Mouse (Mus musculus) intestine, embryonic 14.5 days (tissue): ENCODE measurements around the gene Psmc5. TPM values are rescaled to one million over a fixed set of nuclear protein-coding genes. Genes with fewer than 3 reads are reported as not detected.
A peak's percentile ranks its signal among the peaks of the same experiment; 100 is the strongest.

Experiments used
- ATAC-seq: fragments of 200-750 bp; cut with Nextera tagmentation; replicated peaks from 2 replicates; pipeline ENCODE4 v1.8.0; 2017; ENCODE audit warnings: low read depth, moderate number of reproducible peaks, moderate TSS enrichment, moderate library complexity; ENCODE audit not compliant: low FRiP score, low TSS enrichment
- DNase-seq: peaks from one replicate; pipeline ENCODE4 v3.0.0-alpha.2; 2018; ENCODE audit warnings: low spot score
- H3K27ac ChIP-seq: fragments of 300-500 bp; sonication (generic); 2 replicates; pipeline ENCODE4 v1.5.1; 2014; ENCODE audit warnings: low read depth, mild to moderate bottlenecking, control low read depth
- H3K27me3 ChIP-seq: fragments of 300-500 bp; sonication (generic); replicated peaks from 2 replicates; pipeline ENCODE4 v1.6.1; 2014; ENCODE audit warnings: low read length, control low read depth; ENCODE audit not compliant: control insufficient read depth, insufficient read depth
- H3K36me3 ChIP-seq: fragments of 300-500 bp; sonication (generic); 2 replicates; pipeline ENCODE4 v1.6.1; 2014; ENCODE audit warnings: low read length, control low read depth; ENCODE audit not compliant: control insufficient read depth, insufficient read depth
- H3K4me1 ChIP-seq: fragments of 300-500 bp; sonication (generic); replicated peaks from 2 replicates; pipeline ENCODE4 v1.6.1; 2014; ENCODE audit warnings: low read length, control low read depth, mixed read lengths; ENCODE audit not compliant: control insufficient read depth, insufficient read depth
- H3K4me2 ChIP-seq: fragments of 300-500 bp; sonication (generic); 2 replicates; pipeline ENCODE4 v1.6.1; 2014; ENCODE audit warnings: low read length
- H3K4me3 ChIP-seq: fragments of 300-500 bp; sonication (generic); 2 replicates; pipeline ENCODE4 v1.5.1; 2014; ENCODE audit warnings: low read depth, low read length, control low read depth, mixed read lengths
- H3K9ac ChIP-seq: fragments of 300-500 bp; sonication (generic); 2 replicates; pipeline ENCODE4 v1.6.1; 2014; ENCODE audit warnings: mild to moderate bottlenecking, low read length
- H3K9me3 ChIP-seq: fragments of 300-500 bp; sonication (generic); 2 replicates; pipeline ENCODE4 v1.6.1; 2016; ENCODE audit warnings: low read length, control low read depth; ENCODE audit not compliant: control insufficient read depth
- WGBS: fragments of 180-500 bp; shearing (Covaris S2); extraction: QIAGEN DNeasy Blood & Tissue Kit; methylation state at CpG from one replicate; pipeline ENCODE4 v1.1.7; 2014; 5-methylcytosine and 5-hydroxymethylcytosine counted together
- polyA plus RNA-seq: library from polyadenylated mRNA; unstranded; fragments of >200 nt; fragmentation: Nextera tagmentation; extraction: Ambion mirVana; gene quantifications from 2 replicates; pipeline ENCODE4 v1.2.1, GENCODE M21; 2014

Psmc5 gene
- polyA plus RNA-seq, 1 experiment from 2014 or later: 248 TPM

DNA sequence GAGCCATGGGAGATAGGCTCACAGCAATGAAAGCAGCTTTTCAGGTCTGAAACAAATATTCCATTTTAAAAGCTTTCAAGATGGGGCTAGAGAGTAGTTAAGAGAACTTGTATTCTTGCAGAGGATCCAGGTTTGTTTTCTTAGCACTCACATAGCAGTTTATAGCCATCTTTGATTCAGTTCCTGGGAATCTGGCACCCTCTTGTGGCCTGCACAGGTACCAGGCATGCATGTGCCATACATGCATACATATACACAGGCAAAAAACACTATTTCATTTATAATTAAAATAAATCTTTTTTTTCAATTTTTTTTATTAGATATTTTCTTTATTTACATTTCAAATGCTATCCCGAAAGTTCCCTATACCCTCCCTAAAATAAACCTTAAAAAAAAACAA lies 9.1 kb upstream of the Psmc5 start:
- H3K9ac ChIP-seq: no peak overlapping the region
- peaks cover 100% of the 10 kb centered on the region for H3K36me3 ChIP-seq
- H3K9me3 ChIP-seq: 0 out of 2 replicates have a peak, but pooled peaks cover 3% of the 10 kb centered on the region
- no peaks in the 10 kb centered on the region for H3K27me3 ChIP-seq
- H3K4me1 ChIP-seq: no peaks in the 10 kb centered on the region
- ATAC-seq: no peak
- peak; percentile 47 for DNase-seq
- 95% methylated on average over 1 of the region's 1 CpGs for WGBS
- H3K4me2 ChIP-seq: no peak overlapping the region
- no peak overlapping the region for H3K4me3 ChIP-seq
- H3K27ac ChIP-seq: no peak overlapping the region

DNA sequence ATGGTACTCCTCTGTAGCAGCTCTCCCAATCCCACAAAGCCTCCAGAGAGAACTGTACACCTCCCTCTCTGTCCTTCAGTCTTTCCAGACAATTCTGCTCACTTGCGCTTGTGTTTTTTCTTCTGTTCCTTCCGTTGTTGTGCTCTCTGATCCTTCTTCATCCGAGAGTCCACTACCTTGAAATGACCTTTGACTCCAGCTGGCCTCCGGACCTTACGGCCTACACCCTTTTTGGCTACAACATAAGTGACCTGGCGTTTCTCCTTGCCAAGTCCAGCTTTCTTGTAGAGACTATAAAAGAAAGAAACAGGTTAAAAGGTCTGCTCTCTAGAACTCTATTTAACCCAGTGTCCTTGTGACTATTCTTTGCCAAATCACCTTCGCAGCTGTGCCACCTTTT lies 6.6 kb upstream of the Psmc5 start:
- Histone ChIP-seq H3K27me3 (no peaks in the 10 kb centered on the region), H3K36me3 (peaks cover 98% of the 10 kb centered on the region), H3K4me2 (no peak overlapping the region), H3K4me1 (no peaks in the 10 kb centered on the region), H3K9ac (no peak overlapping the region), H3K9me3 (0 out of 2 replicates have a peak, but pooled peaks cover 3% of the 10 kb centered on the region), H3K27ac (no peak overlapping the region), H3K4me3 (no peak overlapping the region)
- DNase-seq: peak; percentile 42
- 85% methylated on average over 7 of the region's 7 CpGs for WGBS
- ATAC-seq: no peak

DNA sequence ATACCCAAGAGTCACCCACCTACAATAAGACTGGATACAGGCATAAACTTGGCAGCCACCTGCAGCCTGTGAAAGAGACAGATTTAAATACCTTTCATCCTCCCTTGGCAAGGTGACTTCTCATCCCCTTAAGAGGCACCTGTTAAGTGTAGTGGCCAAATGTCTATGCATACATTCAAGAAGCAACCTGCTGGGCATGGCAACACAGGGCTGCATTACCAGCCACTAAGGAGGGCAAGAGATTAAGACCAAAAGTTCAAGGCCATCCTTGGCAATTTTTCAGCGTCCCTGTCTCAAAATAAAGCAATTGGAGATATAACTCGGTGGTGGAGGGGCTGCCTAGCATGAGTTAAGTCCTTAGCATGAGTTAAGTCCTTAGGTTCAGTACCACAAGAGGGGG lies 1.2 kb upstream of the Psmc5 start:
- Histone ChIP-seq H3K9ac (peak overlapping the region; percentile 82), H3K4me3 (peak overlapping the region; percentile 81), H3K27ac (peak overlapping the region; percentile 73; the same call in 1 of the 2 replicates), H3K9me3 (no peaks in the 10 kb centered on the region), H3K36me3 (peaks cover 57% of the 10 kb centered on the region), H3K4me1 (peaks cover 18% of the 10 kb centered on the region), H3K4me2 (peak overlapping the region; percentile 93), H3K27me3 (no peaks in the 10 kb centered on the region)
- DNase-seq (no peak), ATAC-seq (no peak)
- 21% methylated on average over 2 of the region's 2 CpGs for WGBS

DNA sequence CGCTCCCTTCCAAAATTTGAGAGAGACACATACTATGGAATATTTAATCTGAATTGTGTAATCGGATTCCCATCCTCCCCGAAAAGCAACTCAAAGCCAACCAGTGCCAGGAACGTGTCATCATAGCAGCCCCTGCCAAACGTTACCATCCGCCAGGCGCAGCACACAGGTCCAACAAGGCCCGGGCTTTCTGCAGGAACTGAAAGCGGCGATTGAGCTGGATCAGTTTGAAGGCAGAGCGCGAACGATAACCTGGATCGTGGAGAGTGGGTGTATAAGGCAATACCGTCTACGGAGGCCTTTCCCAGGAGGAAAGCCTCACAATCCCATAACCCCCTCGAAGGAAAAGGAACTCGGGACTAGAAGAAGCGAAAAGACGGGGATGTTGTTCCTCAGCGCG lies 780 bp upstream of the Psmc5 start:
- H3K4me2 ChIP-seq: peak overlapping the region; percentile 93
- H3K9me3 ChIP-seq: no peaks in the 10 kb centered on the region
- no peaks in the 10 kb centered on the region for H3K27me3 ChIP-seq
- H3K36me3 ChIP-seq: peaks cover 53% of the 10 kb centered on the region
- peak overlapping the region; percentile 81 for H3K4me3 ChIP-seq
- no peak for ATAC-seq
- WGBS: 5% methylated on average over 22 of the region's 22 CpGs
- peak overlapping the region; percentile 82 for H3K9ac ChIP-seq
- H3K4me1 ChIP-seq: peaks cover 18% of the 10 kb centered on the region
- peak overlapping the region; percentile 73; the same call in 1 of the 2 replicates for H3K27ac ChIP-seq
- no peak for DNase-seq

DNA sequence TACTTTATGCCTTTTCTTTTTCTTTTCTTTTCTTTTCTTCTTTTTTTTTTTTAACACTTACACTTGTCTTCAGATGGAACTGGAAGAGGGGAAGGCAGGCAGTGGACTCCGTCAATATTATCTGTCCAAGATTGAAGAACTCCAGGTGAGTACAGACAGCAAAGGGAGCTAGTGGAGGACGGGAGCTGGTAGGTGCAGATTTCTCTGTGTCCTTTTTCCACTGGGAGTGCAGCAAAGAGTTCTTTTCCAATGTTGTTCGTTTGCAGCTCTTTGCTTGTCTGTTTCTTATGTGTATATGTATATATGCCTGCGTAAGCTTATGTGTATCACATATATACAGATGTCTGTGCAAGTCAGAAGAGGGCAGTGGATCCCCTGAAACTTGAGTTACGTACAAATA lies 821 bp downstream of the Psmc5 start:
- Histone ChIP-seq H3K9ac (peak overlapping the region; percentile 82), H3K27me3 (no peaks in the 10 kb centered on the region), H3K27ac (no peak overlapping the region; the same call in 1 of the 2 replicates), H3K4me2 (peak overlapping the region; percentile 93), H3K4me3 (peak overlapping the region; percentile 81), H3K4me1 (peaks cover 18% of the 10 kb centered on the region), H3K9me3 (no peaks in the 10 kb centered on the region), H3K36me3 (peaks cover 50% of the 10 kb centered on the region)
- ATAC-seq: no peak
- DNase-seq: no peak
- 56% methylated on average over 5 of the region's 5 CpGs for WGBS

DNA sequence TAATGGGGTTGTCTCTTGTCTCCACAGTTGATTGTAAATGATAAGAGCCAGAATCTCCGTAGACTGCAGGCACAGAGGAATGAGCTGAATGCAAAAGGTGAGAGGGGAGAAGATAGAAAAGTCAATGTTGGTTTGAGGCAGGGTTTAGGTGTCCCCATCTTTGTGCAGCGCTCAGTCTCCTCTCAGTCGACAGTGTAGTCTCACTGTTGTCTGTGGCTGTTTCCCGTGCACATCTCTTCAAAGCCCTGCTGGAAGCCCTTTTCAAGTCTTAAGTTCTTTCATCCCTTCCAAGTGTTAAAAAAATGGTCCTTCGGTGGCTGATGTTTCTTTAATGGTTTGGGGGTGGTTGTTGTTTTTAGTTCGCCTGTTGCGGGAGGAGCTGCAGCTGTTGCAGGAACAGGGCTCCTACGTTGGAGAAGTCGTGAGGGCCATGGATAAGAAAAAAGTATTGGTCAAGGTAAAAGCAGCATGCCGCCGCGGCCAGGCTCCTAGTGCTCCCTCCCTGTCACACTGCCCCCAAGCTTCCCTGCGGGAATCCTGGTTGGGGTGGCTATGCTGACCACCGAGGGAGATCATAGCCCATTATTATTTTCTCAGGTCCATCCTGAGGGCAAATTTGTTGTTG lies 5.0 kb downstream of the Psmc5 start:
- Histone ChIP-seq H3K4me1 (peaks cover 11% of the 10 kb centered on the region), H3K9me3 (no peaks in the 10 kb centered on the region), H3K27me3 (no peaks in the 10 kb centered on the region), H3K4me3 (no peak overlapping the region), H3K9ac (no peak overlapping the region), H3K36me3 (peaks cover 68% of the 10 kb centered on the region), H3K4me2 (no peak overlapping the region), H3K27ac (no peak overlapping the region)
- ATAC-seq (no peak), DNase-seq (no peak)
- WGBS: 80% methylated on average over 14 of the region's 14 CpGs

DNA sequence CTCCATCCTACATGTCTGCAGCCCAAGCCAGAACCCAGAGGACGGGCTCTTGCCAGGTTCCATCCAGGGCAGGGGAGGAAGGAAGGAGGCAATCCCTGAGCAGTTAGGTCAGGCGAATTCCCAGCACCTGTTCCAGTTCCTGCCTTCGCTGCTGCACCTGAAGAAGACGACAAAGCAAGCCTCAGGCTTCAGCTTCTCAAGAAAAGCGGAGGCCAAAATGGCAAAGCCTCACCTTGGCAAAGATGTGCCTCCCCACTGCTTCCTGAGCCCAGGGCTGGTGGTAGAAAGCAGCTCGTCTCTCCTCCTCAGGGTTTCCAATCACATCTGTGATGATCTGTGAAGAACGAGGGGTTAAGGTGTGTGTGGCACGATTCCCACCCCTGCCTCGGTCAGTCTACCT lies 8.0 kb downstream of the Psmc5 start:
- no peak for ATAC-seq
- H3K36me3 ChIP-seq: peaks cover 80% of the 10 kb centered on the region

DNA sequence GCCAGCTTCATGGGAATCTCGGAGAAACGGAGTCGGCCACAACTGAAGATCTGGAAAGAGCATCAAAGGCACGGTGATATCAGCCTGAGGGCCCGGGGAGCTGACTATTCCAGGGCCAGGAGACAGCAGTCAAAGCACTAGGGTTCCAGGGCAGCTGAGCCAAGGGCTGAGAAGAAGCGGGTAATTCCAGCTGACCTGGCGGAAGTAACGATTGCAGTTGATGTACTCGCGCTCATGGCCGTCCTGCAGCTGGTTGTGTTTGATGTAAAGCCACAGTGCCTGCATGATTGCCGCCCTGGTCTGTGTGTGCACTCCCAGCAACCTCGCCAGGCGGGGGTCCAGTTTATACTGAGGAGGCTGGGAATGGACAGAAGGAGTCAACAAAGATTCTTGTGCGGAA lies 9.0 kb downstream of the Psmc5 start:
- Histone ChIP-seq H3K4me1 (peaks cover 23% of the 10 kb centered on the region), H3K9me3 (no peaks in the 10 kb centered on the region), H3K27ac (no peak overlapping the region), H3K27me3 (no peaks in the 10 kb centered on the region), H3K36me3 (peaks cover 74% of the 10 kb centered on the region), H3K9ac (no peak overlapping the region), H3K4me3 (no peak overlapping the region), H3K4me2 (no peak overlapping the region)
- ATAC-seq (no peak), DNase-seq (no peak)
- WGBS: 91% methylated on average over 15 of the region's 15 CpGs

More for the DNA sequence above, 8.0 kb downstream of the Psmc5 start:
- H3K4me3 ChIP-seq: no peak overlapping the region
- H3K4me1 ChIP-seq: peaks cover 16% of the 10 kb centered on the region
- DNase-seq: no peak
- no peak overlapping the region for H3K27ac ChIP-seq
- no peaks in the 10 kb centered on the region for H3K9me3 ChIP-seq
- no peak overlapping the region for H3K9ac ChIP-seq
- WGBS: 88% methylated on average over 9 of the region's 9 CpGs
- H3K4me2 ChIP-seq: no peak overlapping the region
- no peaks in the 10 kb centered on the region for H3K27me3 ChIP-seq

DNA sequence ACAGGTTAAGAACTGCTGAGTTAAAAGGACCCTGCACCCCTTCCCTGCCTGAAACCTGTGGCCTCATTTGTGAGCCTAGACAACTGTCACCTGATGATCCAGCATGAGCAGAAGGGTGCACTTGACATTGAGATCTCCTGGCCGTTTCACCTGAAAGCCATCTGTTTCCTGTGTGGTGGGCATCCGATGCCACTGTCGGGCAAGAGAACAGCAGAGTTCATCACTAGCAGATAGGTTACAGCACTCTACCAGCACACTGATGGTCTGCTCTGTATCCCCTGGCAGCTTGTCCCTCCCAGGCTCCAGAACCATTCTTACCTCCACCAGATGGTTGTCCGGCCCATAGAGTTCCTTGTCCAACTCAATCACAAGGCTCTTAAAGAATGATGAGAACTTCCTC lies 9.6 kb downstream of the Psmc5 start:
- ATAC-seq: no peak
- peaks cover 25% of the 10 kb centered on the region for H3K4me1 ChIP-seq
- 91% methylated on average over 4 of the region's 4 CpGs for WGBS
- no peak overlapping the region for H3K4me2 ChIP-seq
- no peak overlapping the region for H3K4me3 ChIP-seq
- no peak overlapping the region for H3K27ac ChIP-seq
- DNase-seq: no peak
- H3K27me3 ChIP-seq: no peaks in the 10 kb centered on the region
- H3K36me3 ChIP-seq: peaks cover 73% of the 10 kb centered on the region
- no peaks in the 10 kb centered on the region for H3K9me3 ChIP-seq
- H3K9ac ChIP-seq: no peak overlapping the region
